ENCODE assay signal across 17 mouse cellular contexts in the genomic region with DNA sequence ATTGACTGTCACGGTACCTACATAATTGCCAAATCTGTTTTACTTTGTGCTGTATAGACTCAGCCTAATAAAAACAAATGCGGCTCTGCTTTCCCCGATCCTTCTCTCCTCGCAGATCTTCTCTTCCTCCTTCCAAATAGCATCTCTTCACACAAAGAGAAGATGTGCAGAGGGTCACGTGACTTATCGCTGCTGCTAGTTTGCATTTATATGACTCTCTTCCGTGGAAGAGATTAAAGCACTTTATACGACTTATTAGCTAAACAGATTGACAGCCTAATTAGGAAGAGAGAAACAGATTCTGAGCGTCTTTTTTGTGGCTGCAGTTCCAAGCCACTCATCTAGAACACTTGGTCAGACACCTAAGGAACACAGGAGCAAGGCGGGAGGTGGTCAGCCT.
DNase-seq lines count a peak whose midpoint lies in the region; ATAC-seq and TF ChIP-seq lines count a peak whose summit lies in the region.
"Had no signal": no experiment of that assay in that cellular context is flagged by ENCODE, and none has a peak within 500 bp of the region (broad histone marks: within the 10 kb centered on the region; RNA-seq: fewer than 3 reads in every experiment).

No protein-coding gene starts in this region.

- H3K36me3 ChIP-seq in heart, adult 2 months (ENCODE audit: control insufficient read depth, insufficient read depth, low read length) = no peaks in the 10 kb centered on the region
- no peaks in the 10 kb centered on the region for H3K36me3 ChIP-seq in neural tube, embryonic 12.5 days
- H3K36me3 ChIP-seq in neural tube, embryonic 15.5 days = no peaks in the 10 kb centered on the region
- H3K36me3 ChIP-seq: embryonic facial prominence, embryonic 10.5 days; limb, embryonic 12.5 days; liver, embryonic 12.5 days had no signal

- no peaks in the 10 kb centered on the region for H3K9me3 ChIP-seq in neural tube, embryonic 12.5 days
- H3K9me3 ChIP-seq in neural tube, embryonic 15.5 days (replicated peaks) = no peaks in the 10 kb centered on the region
- H3K9me3 ChIP-seq: embryonic facial prominence, embryonic 10.5 days; limb, embryonic 12.5 days; liver, embryonic 12.5 days; megakaryocyte, embryonic 14.5 days had no signal

- no peak for TF ChIP-seq POLR2A in heart, adult 2 months (IDR thresholded peaks at IDR 0.05; ENCODE audit: insufficient read depth, low read depth, low read length)

- no peaks in the 10 kb centered on the region for H3K27me3 ChIP-seq in heart, adult 2 months (ENCODE audit: control insufficient read depth, insufficient read depth, low read length)
- no peaks in the 10 kb centered on the region for H3K27me3 ChIP-seq in neural tube, embryonic 12.5 days (replicated peaks)
- no peaks in the 10 kb centered on the region for H3K27me3 ChIP-seq in neural tube, embryonic 15.5 days (replicated peaks)
- H3K27me3 ChIP-seq: limb, embryonic 12.5 days had no signal

- TF ChIP-seq CTCF in heart, adult 2 months (IDR thresholded peaks at IDR 0.05) = no peak

- no peak for DNase-seq in heart, adult 2 months
- DNase-seq in heart, adult 11 months = no peak
- no peak for DNase-seq in neural tube, embryonic 10.5 days (ENCODE audit: extremely low spot score, low spot score)
- peak; percentile 55 for DNase-seq in induced T-regulatory cell, adult 2 months (ENCODE audit: low read depth)
- no peak for DNase-seq in retina, postnatal 1 day
- DNase-seq: cerebellum, adult 8-10 months; heart, adult 18-20 months; heart, postnatal 36 days; lung, adult 2 months; right cerebral cortex, adult 18-20 months had no signal

- no peaks in the 10 kb centered on the region for H3K79me2 ChIP-seq in heart, adult 2 months (replicated peaks; ENCODE audit: control insufficient read depth, insufficient read depth, low read length)

- ATAC-seq in neural tube, embryonic 12.5 days (ENCODE audit: low FRiP score, low read depth) = peak; percentile 29; the same call in 1 of the 2 replicates
- ATAC-seq in neural tube, embryonic 15.5 days (ENCODE audit: low FRiP score) = peak; percentile 71; the same call in 1 of the 2 replicates
- ATAC-seq: intestine, postnatal 0 days; liver, embryonic 12.5 days had no signal

- WGBS in heart, adult 2 months = 83% methylated on average over 10 of the region's 10 CpGs
- 62% methylated on average over 10 of the region's 10 CpGs for WGBS in neural tube, embryonic 12.5 days
- 40% methylated on average over 10 of the region's 10 CpGs for WGBS in neural tube, embryonic 15.5 days

- H3K27ac ChIP-seq in heart, adult 2 months = peak overlapping the region; percentile 10; the same call in 1 of the 2 replicates
- H3K27ac ChIP-seq in neural tube, embryonic 12.5 days = no peak overlapping the region
- H3K27ac ChIP-seq in neural tube, embryonic 15.5 days (replicated peaks) = peak overlapping the region; percentile 60
- H3K27ac ChIP-seq: embryonic facial prominence, embryonic 10.5 days; limb, embryonic 12.5 days; liver, embryonic 12.5 days had no signal

- H3K4me2 ChIP-seq in neural tube, embryonic 12.5 days (replicated peaks) = no peak overlapping the region
- H3K4me2 ChIP-seq in neural tube, embryonic 15.5 days = no peak overlapping the region
- H3K4me2 ChIP-seq: limb, embryonic 12.5 days; liver, embryonic 12.5 days had no signal

- intact Hi-C loops in heart, adult 2 months (cut with DNase I) = no loop called here

- H3K4me1 ChIP-seq in heart, adult 2 months (ENCODE audit: control insufficient read depth, insufficient read depth, low read length) = peaks cover 2% of the 10 kb centered on the region
- peaks cover 3% of the 10 kb centered on the region; the same call in 1 of the 2 replicates for H3K4me1 ChIP-seq in neural tube, embryonic 12.5 days
- peaks cover 37% of the 10 kb centered on the region for H3K4me1 ChIP-seq in neural tube, embryonic 15.5 days
- H3K4me1 ChIP-seq: limb, embryonic 12.5 days; liver, embryonic 12.5 days had no signal

- no peak overlapping the region for H3K9ac ChIP-seq in heart, adult 2 months (ENCODE audit: low read depth, low read length)
- no peak overlapping the region for H3K9ac ChIP-seq in neural tube, embryonic 12.5 days
- no peak overlapping the region for H3K9ac ChIP-seq in neural tube, embryonic 15.5 days (replicated peaks)
- H3K9ac ChIP-seq: limb, embryonic 12.5 days; liver, embryonic 12.5 days had no signal

- H3K4me3 ChIP-seq in heart, adult 2 months = no peak overlapping the region
- H3K4me3 ChIP-seq in neural tube, embryonic 12.5 days = no peak overlapping the region
- no peak overlapping the region for H3K4me3 ChIP-seq in neural tube, embryonic 15.5 days (replicated peaks)
- H3K4me3 ChIP-seq: embryonic facial prominence, embryonic 10.5 days; limb, embryonic 12.5 days; liver, embryonic 12.5 days; megakaryocyte, embryonic 14.5 days had no signal

- TF ChIP-seq EP300 in heart, adult 2 months (IDR thresholded peaks at IDR 0.05; ENCODE audit: insufficient read depth, low read depth, low read length) = no peak
